Mouse (Mus musculus) bone marrow macrophage, adult 2 months (primary cell): ENCODE measurements around the gene Knop1.

ENCODE experiments used
- CTCF ChIP-seq: IDR thresholded peaks from 2 replicates; pipeline ENCODE4 v1.5.1; 2012; ENCODE audit warnings: low read depth, mild to moderate bottlenecking, low read length, moderate library complexity
- POLR2A ChIP-seq: IDR thresholded peaks from 2 replicates; pipeline ENCODE4 v1.6.1; 2012; ENCODE audit warnings: mild to moderate bottlenecking, low read depth, low read length, borderline replicate concordance

DNA sequence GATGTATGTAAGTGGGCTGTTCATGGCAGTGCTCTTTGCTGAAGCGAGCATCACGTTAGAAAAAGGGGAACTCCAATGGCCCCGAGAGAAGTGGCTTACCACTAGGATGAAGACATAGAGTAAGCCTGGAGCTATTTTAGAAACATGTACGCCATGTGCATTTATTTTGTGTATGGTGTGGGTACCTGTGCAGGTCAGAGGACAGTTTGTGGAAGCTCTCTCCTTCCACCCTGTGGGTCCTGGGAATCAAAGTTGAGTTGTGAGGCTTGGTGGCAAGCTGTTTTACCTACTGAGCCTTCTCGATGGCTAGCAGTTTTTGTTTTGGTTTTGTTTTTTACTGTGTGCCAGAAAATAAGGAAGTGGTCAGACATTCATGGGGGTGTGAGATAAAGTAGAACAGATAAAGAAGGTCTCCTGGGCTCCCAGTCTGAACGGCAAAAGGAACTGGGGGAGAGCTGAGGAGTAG, 57.9 kb downstream of the Knop1 start:
- TF ChIP-seq POLR2A (no peak), CTCF (no peak)
